Mouse (Mus musculus): ENCODE measurements at regions not wholly inside any gene's neighbourhood (a gene's known extent, or its start where the extent isn't known, plus 50 kb on each side); places are given as distances from the start of the nearest gene placed in this dataset.

GRCm38 (mm10) chr5:77806334-77807157 lies 398.7 kb upstream of the Igfbp7 start:
- Histone ChIP-seq H3K9ac (no peak overlapping the region), H3K4me3 (no peak overlapping the region), H3K27me3 (no peaks in the 10 kb centered on the region), H3K4me1 (peaks cover 25% of the 10 kb centered on the region), H3K27ac (peak overlapping the region; percentile 56), H3K4me2 (replicated peaks) (no peak overlapping the region), H3K9me3 (replicated peaks) (no peaks in the 10 kb centered on the region), H3K36me3 (no peaks in the 10 kb centered on the region)
- ATAC-seq (ENCODE audit: low FRiP score) = peak; percentile 28
- 40% methylated on average over 9 of the region's 9 CpGs for WGBS

GRCm38 (mm10) chr5:77805796-77806195 lies 398.0 kb upstream of the Igfbp7 start:
- no peaks in the 10 kb centered on the region for H3K36me3 ChIP-seq
- no peak for ATAC-seq (ENCODE audit: low FRiP score)
- peaks cover 25% of the 10 kb centered on the region for H3K4me1 ChIP-seq
- no peak overlapping the region for H3K9ac ChIP-seq
- WGBS = 87% methylated on average over 6 of the region's 6 CpGs
- no peak overlapping the region for H3K4me2 ChIP-seq (replicated peaks)
- H3K27me3 ChIP-seq = no peaks in the 10 kb centered on the region
- H3K9me3 ChIP-seq (replicated peaks) = no peaks in the 10 kb centered on the region
- no peak overlapping the region for H3K4me3 ChIP-seq
- H3K27ac ChIP-seq = peak overlapping the region; percentile 56

GRCm38 (mm10) chr5:77805303-77805702 lies 397.5 kb upstream of the Igfbp7 start:
- no peak overlapping the region for H3K9ac ChIP-seq
- H3K36me3 ChIP-seq = no peaks in the 10 kb centered on the region
- 80% methylated on average over 1 of the region's 1 CpGs for WGBS
- H3K4me1 ChIP-seq = peaks cover 25% of the 10 kb centered on the region
- no peak overlapping the region for H3K27ac ChIP-seq
- ATAC-seq (ENCODE audit: low FRiP score) = no peak
- no peak overlapping the region for H3K4me2 ChIP-seq (replicated peaks)
- no peaks in the 10 kb centered on the region for H3K9me3 ChIP-seq (replicated peaks)
- H3K4me3 ChIP-seq = no peak overlapping the region
- no peaks in the 10 kb centered on the region for H3K27me3 ChIP-seq

GRCm38 (mm10) chr5:77804113-77804512 lies 396.3 kb upstream of the Igfbp7 start:
- H3K27ac ChIP-seq = peak overlapping the region; percentile 75
- WGBS = 53% methylated on average over 9 of the region's 9 CpGs
- peaks cover 25% of the 10 kb centered on the region for H3K4me1 ChIP-seq
- H3K27me3 ChIP-seq = no peaks in the 10 kb centered on the region
- H3K4me2 ChIP-seq (replicated peaks) = no peak overlapping the region
- H3K4me3 ChIP-seq = no peak overlapping the region
- no peaks in the 10 kb centered on the region for H3K9me3 ChIP-seq (replicated peaks)
- H3K9ac ChIP-seq = no peak overlapping the region
- H3K36me3 ChIP-seq = no peaks in the 10 kb centered on the region
- peak; percentile 19; the same call in 1 of the 2 replicates for ATAC-seq (ENCODE audit: low FRiP score)

- H3K4me2 ChIP-seq (replicated peaks) = no peak overlapping the region
Observed at GRCm38 (mm10) chr5:77803562-77803961, 395.7 kb upstream of the Igfbp7 start.

GRCm38 (mm10) chr5:77796960-77797359 lies 389.1 kb upstream of the Igfbp7 start:
- Histone ChIP-seq H3K36me3 (no peaks in the 10 kb centered on the region), H3K9ac (no peak overlapping the region), H3K4me1 (no peaks in the 10 kb centered on the region), H3K4me3 (no peak overlapping the region), H3K27me3 (no peaks in the 10 kb centered on the region), H3K9me3 (replicated peaks) (no peaks in the 10 kb centered on the region), H3K4me2 (replicated peaks) (no peak overlapping the region), H3K27ac (no peak overlapping the region)
- ATAC-seq (ENCODE audit: low FRiP score) = 0 out of 2 replicates have a peak, but pooled peaks have one; percentile 26
- WGBS = 72% methylated on average over 3 of the region's 3 CpGs

More at GRCm38 (mm10) chr5:77803562-77803961, 395.7 kb upstream of the Igfbp7 start:
- H3K27me3 ChIP-seq = no peaks in the 10 kb centered on the region
- H3K9me3 ChIP-seq (replicated peaks) = no peaks in the 10 kb centered on the region
- H3K4me3 ChIP-seq = no peak overlapping the region
- H3K4me1 ChIP-seq = peaks cover 23% of the 10 kb centered on the region
- no peaks in the 10 kb centered on the region for H3K36me3 ChIP-seq
- ATAC-seq (ENCODE audit: low FRiP score) = no peak
- WGBS = 53% methylated on average over 6 of the region's 6 CpGs
- peak overlapping the region; percentile 75 for H3K27ac ChIP-seq
- no peak overlapping the region for H3K9ac ChIP-seq

GRCm38 (mm10) chr5:77795766-77796165 lies 387.9 kb upstream of the Igfbp7 start:
- WGBS = 82% methylated on average over 5 of the region's 5 CpGs
- Histone ChIP-seq H3K27ac (no peak overlapping the region), H3K4me3 (no peak overlapping the region), H3K4me1 (no peaks in the 10 kb centered on the region), H3K4me2 (replicated peaks) (no peak overlapping the region), H3K9ac (no peak overlapping the region), H3K27me3 (no peaks in the 10 kb centered on the region), H3K36me3 (no peaks in the 10 kb centered on the region), H3K9me3 (replicated peaks) (no peaks in the 10 kb centered on the region)
- ATAC-seq (ENCODE audit: low FRiP score) = no peak

GRCm38 (mm10) chr5:77783953-77784352 lies 376.1 kb upstream of the Igfbp7 start:
- WGBS = 71% methylated on average over 2 of the region's 2 CpGs
- no peaks in the 10 kb centered on the region for H3K36me3 ChIP-seq
- ATAC-seq (ENCODE audit: low FRiP score) = no peak
- H3K9ac ChIP-seq = no peak overlapping the region
- no peaks in the 10 kb centered on the region for H3K9me3 ChIP-seq (replicated peaks)
- H3K4me1 ChIP-seq = no peaks in the 10 kb centered on the region
- no peak overlapping the region for H3K27ac ChIP-seq
- no peak overlapping the region for H3K4me3 ChIP-seq
- H3K27me3 ChIP-seq = no peaks in the 10 kb centered on the region
- H3K4me2 ChIP-seq (replicated peaks) = no peak overlapping the region

GRCm38 (mm10) chr5:77762426-77763042 lies 354.7 kb upstream of the Igfbp7 start:
- H3K27me3 ChIP-seq = no peaks in the 10 kb centered on the region
- no peak overlapping the region for H3K4me3 ChIP-seq
- H3K9me3 ChIP-seq (replicated peaks) = no peaks in the 10 kb centered on the region
- H3K27ac ChIP-seq = peak overlapping the region; percentile 18; the same call in 1 of the 2 replicates
- H3K36me3 ChIP-seq = no peaks in the 10 kb centered on the region
- WGBS = 71% methylated on average over 6 of the region's 6 CpGs
- no peak overlapping the region for H3K4me2 ChIP-seq (replicated peaks)
- H3K4me1 ChIP-seq = no peaks in the 10 kb centered on the region
- no peak overlapping the region for H3K9ac ChIP-seq
- ATAC-seq (ENCODE audit: low FRiP score) = no peak

GRCm38 (mm10) chr5:77762013-77762412 lies 354.2 kb upstream of the Igfbp7 start:
- Histone ChIP-seq H3K27me3 (no peaks in the 10 kb centered on the region), H3K9me3 (replicated peaks) (no peaks in the 10 kb centered on the region), H3K36me3 (no peaks in the 10 kb centered on the region), H3K9ac (no peak overlapping the region), H3K4me2 (replicated peaks) (no peak overlapping the region), H3K4me3 (no peak overlapping the region), H3K4me1 (no peaks in the 10 kb centered on the region), H3K27ac (no peak overlapping the region)
- WGBS = 78% methylated on average over 6 of the region's 6 CpGs
- ATAC-seq (ENCODE audit: low FRiP score) = no peak

- no peak overlapping the region for H3K4me3 ChIP-seq
- ATAC-seq (ENCODE audit: low FRiP score) = no peak
- no peak overlapping the region for H3K27ac ChIP-seq
- no peaks in the 10 kb centered on the region for H3K4me1 ChIP-seq
- no peaks in the 10 kb centered on the region for H3K36me3 ChIP-seq
- H3K27me3 ChIP-seq = no peaks in the 10 kb centered on the region
- no peaks in the 10 kb centered on the region for H3K9me3 ChIP-seq (replicated peaks)
- 84% methylated on average over 1 of the region's 1 CpGs for WGBS
- H3K9ac ChIP-seq = no peak overlapping the region
- H3K4me2 ChIP-seq (replicated peaks) = no peak overlapping the region
Observed at GRCm38 (mm10) chr5:77748933-77749332, 341.1 kb upstream of the Igfbp7 start.

GRCm38 (mm10) chr5:77746604-77747003 lies 338.8 kb upstream of the Igfbp7 start:
- Histone ChIP-seq H3K9me3 (replicated peaks) (no peaks in the 10 kb centered on the region), H3K27ac (no peak overlapping the region), H3K27me3 (no peaks in the 10 kb centered on the region), H3K4me3 (no peak overlapping the region), H3K4me2 (replicated peaks) (no peak overlapping the region), H3K9ac (no peak overlapping the region), H3K4me1 (no peaks in the 10 kb centered on the region), H3K36me3 (no peaks in the 10 kb centered on the region)
- ATAC-seq (ENCODE audit: low FRiP score) = no peak
- 72% methylated on average over 5 of the region's 5 CpGs for WGBS

- no peak overlapping the region for H3K27ac ChIP-seq
- H3K9ac ChIP-seq = no peak overlapping the region
- WGBS = 68% methylated on average over 3 of the region's 3 CpGs
- H3K9me3 ChIP-seq (replicated peaks) = no peaks in the 10 kb centered on the region
- no peaks in the 10 kb centered on the region for H3K4me1 ChIP-seq
- no peaks in the 10 kb centered on the region for H3K36me3 ChIP-seq
- ATAC-seq (ENCODE audit: low FRiP score) = no peak
- H3K4me2 ChIP-seq (replicated peaks) = no peak overlapping the region
- no peak overlapping the region for H3K4me3 ChIP-seq
- H3K27me3 ChIP-seq = no peaks in the 10 kb centered on the region
Observed at GRCm38 (mm10) chr5:77743467-77743866, 335.6 kb upstream of the Igfbp7 start.
